Mouse (Mus musculus): ENCODE data around the gene Pkm. TPM values are rescaled to one million over a fixed set of nuclear protein-coding genes. Genes with fewer than 3 reads are reported as not detected.
A peak's percentile ranks its signal among the peaks of the same experiment; 100 is the strongest.

Gene Pkm
- polyA plus RNA-seq, 1 experiment from 2014 or later: 1,134 TPM

GRCm38 (mm10) chr9:59668473-59668872 is 12.3 kb downstream of the Pkm start:
- Histone ChIP-seq H3K4me2 (replicated peaks; ENCODE audit: low read depth, low read length) (no peak overlapping the region), H3K4me3 (ENCODE audit: low read depth, low read length) (no peak overlapping the region), H3K4me1 (ENCODE audit: control insufficient read depth, insufficient read depth, low read length) (no peaks in the 10 kb centered on the region), H3K27me3 (ENCODE audit: control insufficient read depth, insufficient read depth, low read length) (no peaks in the 10 kb centered on the region), H3K36me3 (ENCODE audit: control insufficient read depth, insufficient read depth, low read length) (peaks cover 91% of the 10 kb centered on the region), H3K9me3 (ENCODE audit: control insufficient read depth, low read depth, low read length) (no peaks in the 10 kb centered on the region), H3K27ac (ENCODE audit: low read length) (no peak overlapping the region), H3K9ac (replicated peaks; ENCODE audit: low read depth, low read length) (no peak overlapping the region)
- no peak for ATAC-seq (ENCODE audit: insufficient number of reproducible peaks, insufficient read depth, low FRiP score, low read depth)
- WGBS: 86% methylated on average over 7 of the region's 7 CpGs

GRCm38 (mm10) chr9:59669172-59669571 is 13.0 kb downstream of the Pkm start:
- H3K4me3 ChIP-seq (ENCODE audit: low read depth, low read length): no peak overlapping the region
- no peaks in the 10 kb centered on the region for H3K4me1 ChIP-seq (ENCODE audit: control insufficient read depth, insufficient read depth, low read length)
- no peak overlapping the region for H3K27ac ChIP-seq (ENCODE audit: low read length)
- no peak overlapping the region for H3K9ac ChIP-seq (replicated peaks; ENCODE audit: low read depth, low read length)
- H3K27me3 ChIP-seq (ENCODE audit: control insufficient read depth, insufficient read depth, low read length): no peaks in the 10 kb centered on the region
- no peak overlapping the region for H3K4me2 ChIP-seq (replicated peaks; ENCODE audit: low read depth, low read length)
- 81% methylated on average over 4 of the region's 4 CpGs for WGBS
- H3K36me3 ChIP-seq (ENCODE audit: control insufficient read depth, insufficient read depth, low read length): peaks cover 91% of the 10 kb centered on the region
- H3K9me3 ChIP-seq (ENCODE audit: control insufficient read depth, low read depth, low read length): no peaks in the 10 kb centered on the region
- ATAC-seq (ENCODE audit: insufficient number of reproducible peaks, insufficient read depth, low FRiP score, low read depth): no peak

- WGBS: 88% methylated on average over 12 of the region's 12 CpGs
Observed at GRCm38 (mm10) chr9:59672195-59672894, 16.2 kb downstream of the Pkm start.

GRCm38 (mm10) chr9:59673427-59673826 is 17.3 kb downstream of the Pkm start:
- Histone ChIP-seq H3K9me3 (ENCODE audit: control insufficient read depth, low read depth, low read length) (no peaks in the 10 kb centered on the region), H3K4me2 (replicated peaks; ENCODE audit: low read depth, low read length) (no peak overlapping the region), H3K4me1 (ENCODE audit: control insufficient read depth, insufficient read depth, low read length) (no peaks in the 10 kb centered on the region), H3K27me3 (ENCODE audit: control insufficient read depth, insufficient read depth, low read length) (no peaks in the 10 kb centered on the region), H3K4me3 (ENCODE audit: low read depth, low read length) (no peak overlapping the region), H3K27ac (ENCODE audit: low read length) (no peak overlapping the region), H3K9ac (replicated peaks; ENCODE audit: low read depth, low read length) (no peak overlapping the region), H3K36me3 (ENCODE audit: control insufficient read depth, insufficient read depth, low read length) (peaks cover 97% of the 10 kb centered on the region)
- WGBS: 43% methylated on average over 2 of the region's 2 CpGs
- no peak for ATAC-seq (ENCODE audit: insufficient number of reproducible peaks, insufficient read depth, low FRiP score, low read depth)

More at GRCm38 (mm10) chr9:59672195-59672894, 16.2 kb downstream of the Pkm start:
- no peak overlapping the region for H3K9ac ChIP-seq (replicated peaks; ENCODE audit: low read depth, low read length)
- no peaks in the 10 kb centered on the region for H3K27me3 ChIP-seq (ENCODE audit: control insufficient read depth, insufficient read depth, low read length)
- no peak overlapping the region for H3K4me3 ChIP-seq (ENCODE audit: low read depth, low read length)
- no peak overlapping the region for H3K4me2 ChIP-seq (replicated peaks; ENCODE audit: low read depth, low read length)
- no peak for ATAC-seq (ENCODE audit: insufficient number of reproducible peaks, insufficient read depth, low FRiP score, low read depth)
- peaks cover 98% of the 10 kb centered on the region for H3K36me3 ChIP-seq (ENCODE audit: control insufficient read depth, insufficient read depth, low read length)
- no peaks in the 10 kb centered on the region for H3K9me3 ChIP-seq (ENCODE audit: control insufficient read depth, low read depth, low read length)
- H3K27ac ChIP-seq (ENCODE audit: low read length): no peak overlapping the region
- no peaks in the 10 kb centered on the region for H3K4me1 ChIP-seq (ENCODE audit: control insufficient read depth, insufficient read depth, low read length)

DNA sequence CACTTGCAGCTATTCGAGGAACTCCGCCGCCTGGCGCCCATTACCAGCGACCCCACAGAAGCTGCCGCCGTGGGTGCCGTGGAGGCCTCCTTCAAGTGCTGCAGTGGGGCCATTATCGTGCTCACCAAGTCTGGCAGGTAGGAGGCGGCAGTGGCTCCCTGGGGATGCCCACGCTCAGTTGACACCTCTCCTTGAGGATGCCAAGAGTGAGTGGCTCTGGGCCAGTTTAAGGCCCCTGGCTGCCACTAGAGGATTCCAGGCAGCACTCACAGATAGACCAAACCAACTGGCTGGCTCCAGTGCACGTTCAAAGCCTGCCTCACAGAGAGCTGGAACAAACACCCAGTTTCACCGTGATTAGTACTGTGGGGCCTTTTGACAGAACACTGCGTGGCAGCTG is 19.4 kb downstream of the Pkm start:
- no peak overlapping the region for H3K9ac ChIP-seq (replicated peaks; ENCODE audit: low read depth, low read length)
- no peaks in the 10 kb centered on the region for H3K27me3 ChIP-seq (ENCODE audit: control insufficient read depth, insufficient read depth, low read length)
- peaks cover 78% of the 10 kb centered on the region for H3K36me3 ChIP-seq (ENCODE audit: control insufficient read depth, insufficient read depth, low read length)
- H3K4me3 ChIP-seq (ENCODE audit: low read depth, low read length): no peak overlapping the region
- no peak overlapping the region for H3K27ac ChIP-seq (ENCODE audit: low read length)
- WGBS: 91% methylated on average over 14 of the region's 14 CpGs
- H3K9me3 ChIP-seq (ENCODE audit: control insufficient read depth, low read depth, low read length): no peaks in the 10 kb centered on the region
- ATAC-seq (ENCODE audit: insufficient number of reproducible peaks, insufficient read depth, low FRiP score, low read depth): no peak
- no peak overlapping the region for H3K4me2 ChIP-seq (replicated peaks; ENCODE audit: low read depth, low read length)
- peaks cover 5% of the 10 kb centered on the region; the same call in 1 of the 2 replicates for H3K4me1 ChIP-seq (ENCODE audit: control insufficient read depth, insufficient read depth, low read length)

DNA sequence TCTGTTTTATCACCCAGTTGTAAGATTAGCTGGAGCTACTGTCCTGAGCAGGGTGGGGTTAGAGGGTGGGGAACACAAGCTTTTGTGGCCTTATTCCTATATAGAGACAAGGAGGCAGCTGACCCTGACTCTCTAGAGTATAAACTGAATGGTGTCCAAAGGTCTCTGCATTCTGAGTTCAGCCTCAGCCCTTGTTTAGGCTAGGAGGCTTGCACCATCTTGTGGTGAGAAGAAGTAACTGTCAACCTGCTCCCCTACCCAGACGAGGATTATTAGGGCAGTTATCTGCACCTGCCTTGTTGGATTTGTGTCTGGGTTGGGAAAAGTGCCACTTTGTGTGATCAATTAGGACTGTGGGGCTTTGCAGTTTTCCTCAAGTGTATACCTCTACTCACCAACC is 22.1 kb downstream of the Pkm start:
- WGBS: 10% methylated on average over 1 of the region's 1 CpGs
- no peak for ATAC-seq (ENCODE audit: insufficient number of reproducible peaks, insufficient read depth, low FRiP score, low read depth)
- Histone ChIP-seq H3K27ac (ENCODE audit: low read length) (no peak overlapping the region), H3K4me2 (replicated peaks; ENCODE audit: low read depth, low read length) (no peak overlapping the region), H3K27me3 (ENCODE audit: control insufficient read depth, insufficient read depth, low read length) (0 out of 2 replicates have a peak, but pooled peaks cover 4% of the 10 kb centered on the region), H3K4me1 (ENCODE audit: control insufficient read depth, insufficient read depth, low read length) (peaks cover 8% of the 10 kb centered on the region; the same call in 1 of the 2 replicates), H3K4me3 (ENCODE audit: low read depth, low read length) (no peak overlapping the region), H3K9me3 (ENCODE audit: control insufficient read depth, low read depth, low read length) (no peaks in the 10 kb centered on the region), H3K36me3 (ENCODE audit: control insufficient read depth, insufficient read depth, low read length) (peaks cover 51% of the 10 kb centered on the region), H3K9ac (replicated peaks; ENCODE audit: low read depth, low read length) (no peak overlapping the region)

DNA sequence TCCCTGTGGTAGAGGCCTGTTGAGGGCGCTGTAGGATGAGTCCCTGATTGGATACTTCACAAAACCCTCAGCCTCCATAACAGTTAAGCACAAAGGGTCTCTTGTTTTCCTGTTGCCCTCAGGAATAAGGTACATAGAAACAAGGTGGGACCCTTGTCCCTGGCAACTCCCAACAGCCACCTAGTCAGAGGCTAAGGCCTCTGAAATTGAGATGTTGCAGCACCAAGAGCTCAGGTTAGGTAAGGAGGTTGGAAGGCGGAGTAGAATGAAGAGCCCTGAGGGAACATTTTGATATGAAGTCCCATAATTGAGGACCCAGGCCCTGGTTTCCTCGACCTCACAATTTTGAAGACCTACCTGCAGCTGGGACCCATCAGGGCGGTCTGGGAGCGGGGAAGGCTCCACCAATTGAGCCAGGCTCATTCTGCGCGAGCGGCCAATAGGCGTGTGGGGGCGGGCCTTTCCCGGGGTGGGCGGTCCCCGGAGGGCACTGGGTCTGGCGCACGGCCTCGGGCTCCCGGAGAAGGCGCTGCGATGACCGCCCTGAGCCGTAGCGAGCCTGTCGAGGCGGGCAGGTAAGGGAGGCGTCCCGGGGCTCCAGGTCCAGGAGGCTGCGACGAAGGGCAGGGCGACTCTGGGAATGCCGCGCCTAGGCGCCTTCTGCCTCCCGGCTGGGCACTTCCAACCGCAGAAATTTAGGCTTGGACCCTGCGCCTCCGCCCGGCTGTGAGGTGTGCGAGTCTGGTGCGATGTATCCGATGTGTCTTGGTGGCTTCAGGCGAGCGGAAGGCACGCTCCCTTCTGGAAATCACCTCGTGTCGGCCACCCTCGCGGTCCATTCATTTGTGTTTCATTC is 23.7 kb downstream of the Pkm start, which contains the start of gene Gramd2:
Gene Gramd2, plus strand, starts transcription at position 467 of the 856 bp plus-strand sequence.
- H3K36me3 ChIP-seq (ENCODE audit: control insufficient read depth, insufficient read depth, low read length): peaks cover 35% of the 10 kb centered on the region
- H3K4me1 ChIP-seq (ENCODE audit: control insufficient read depth, insufficient read depth, low read length): peaks cover 8% of the 10 kb centered on the region; the same call in 1 of the 2 replicates
- H3K4me3 ChIP-seq (ENCODE audit: low read depth, low read length): peak within 1 kb of the TSS; percentile 30
- peak within 1 kb of the TSS; percentile 4; the same call in 1 of the 2 replicates for H3K9ac ChIP-seq (replicated peaks; ENCODE audit: low read depth, low read length)
- H3K4me2 ChIP-seq (replicated peaks; ENCODE audit: low read depth, low read length): peak within 1 kb of the TSS; percentile 58
- H3K27ac ChIP-seq (ENCODE audit: low read length): no peak within 1 kb of the TSS
- WGBS: 2% methylated on average over 47 of the region's 47 CpGs
- H3K27me3 ChIP-seq (ENCODE audit: control insufficient read depth, insufficient read depth, low read length): 0 out of 2 replicates have a peak, but pooled peaks cover 4% of the 10 kb centered on the region
- no peaks in the 10 kb centered on the region for H3K9me3 ChIP-seq (ENCODE audit: control insufficient read depth, low read depth, low read length)
- peak; percentile 96 for ATAC-seq (ENCODE audit: insufficient number of reproducible peaks, insufficient read depth, low FRiP score, low read depth)

DNA sequence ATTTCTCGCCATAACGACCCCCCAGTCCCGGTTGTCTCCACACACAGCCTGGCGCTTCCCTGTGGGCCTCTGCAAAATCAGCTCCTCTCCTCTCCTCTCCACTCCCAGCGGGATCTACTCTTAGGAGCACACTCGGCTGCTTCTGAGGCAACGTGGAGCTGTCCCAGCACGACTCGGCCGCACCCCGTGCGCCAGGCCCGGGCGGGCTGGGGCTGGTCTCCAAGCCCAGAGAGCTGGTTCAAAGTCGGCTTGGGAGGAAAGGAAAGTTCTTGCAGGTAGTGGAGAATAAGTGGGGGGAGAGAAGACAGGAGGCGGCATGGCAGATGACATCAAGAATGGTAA is 24.3 kb downstream of the Pkm start:
- peak overlapping the region; percentile 4; the same call in 1 of the 2 replicates for H3K9ac ChIP-seq (replicated peaks; ENCODE audit: low read depth, low read length)
- H3K4me1 ChIP-seq (ENCODE audit: control insufficient read depth, insufficient read depth, low read length): peaks cover 8% of the 10 kb centered on the region; the same call in 1 of the 2 replicates
- H3K9me3 ChIP-seq (ENCODE audit: control insufficient read depth, low read depth, low read length): no peaks in the 10 kb centered on the region
- peak overlapping the region; percentile 58 for H3K4me2 ChIP-seq (replicated peaks; ENCODE audit: low read depth, low read length)
- H3K27me3 ChIP-seq (ENCODE audit: control insufficient read depth, insufficient read depth, low read length): 0 out of 2 replicates have a peak, but pooled peaks cover 4% of the 10 kb centered on the region
- no peak overlapping the region for H3K27ac ChIP-seq (ENCODE audit: low read length)
- peak overlapping the region; percentile 30 for H3K4me3 ChIP-seq (ENCODE audit: low read depth, low read length)
- 14% methylated on average over 16 of the region's 16 CpGs for WGBS
- H3K36me3 ChIP-seq (ENCODE audit: control insufficient read depth, insufficient read depth, low read length): peaks cover 29% of the 10 kb centered on the region
- peak; percentile 38; the same call in 1 of the 2 replicates for ATAC-seq (ENCODE audit: insufficient number of reproducible peaks, insufficient read depth, low FRiP score, low read depth)
